Mouse (Mus musculus) forebrain, embryonic 13.5 days (tissue): ENCODE measurements around the gene Gm42715. TPM values are rescaled to one million over a fixed set of nuclear protein-coding genes. Genes with fewer than 3 reads are reported as not detected.
A peak's percentile ranks its signal among the peaks of the same experiment; 100 is the strongest.

ENCODE experiments used
- ATAC-seq: fragments of 200-750 bp; cut with Nextera tagmentation; 2 replicates; pipeline ENCODE4 v1.8.0; 2017
- H3K27ac ChIP-seq: fragments of 300-500 bp; sonication (generic); 2 replicates; pipeline ENCODE4 v1.5.1; 2015; ENCODE audit warnings: inconsistent platforms, mild to moderate bottlenecking, moderate library complexity
- H3K27me3 ChIP-seq: fragments of 300-500 bp; sonication (generic); 2 replicates; pipeline ENCODE4 v1.6.1; 2015; ENCODE audit warnings: mild to moderate bottlenecking, inconsistent platforms
- H3K36me3 ChIP-seq: fragments of 300-500 bp; sonication (generic); 2 replicates; pipeline ENCODE4 v1.6.1; 2015; ENCODE audit warnings: mild to moderate bottlenecking, inconsistent platforms; ENCODE audit not compliant: poor library complexity, severe bottlenecking
- H3K4me1 ChIP-seq: fragments of 300-500 bp; sonication (generic); 2 replicates; pipeline ENCODE4 v1.6.1; 2015; ENCODE audit warnings: inconsistent platforms
- H3K4me2 ChIP-seq: fragments of 300-500 bp; sonication (generic); 2 replicates; pipeline ENCODE4 v1.6.1; 2015; ENCODE audit warnings: inconsistent platforms, mild to moderate bottlenecking, moderate library complexity
- H3K4me3 ChIP-seq: fragments of 300-500 bp; sonication (generic); 2 replicates; pipeline ENCODE4 v1.5.1; 2015; ENCODE audit warnings: mild to moderate bottlenecking, inconsistent platforms
- H3K9ac ChIP-seq: fragments of 300-500 bp; sonication (generic); 2 replicates; pipeline ENCODE4 v1.6.1; 2015; ENCODE audit warnings: mild to moderate bottlenecking, inconsistent platforms
- H3K9me3 ChIP-seq: fragments of 300-500 bp; sonication (generic); replicated peaks from 2 replicates; pipeline ENCODE4 v1.6.1; 2016; ENCODE audit warnings: inconsistent platforms
- WGBS: fragments of 180-500 bp; shearing (Covaris S2); methylation state at CpG from one replicate; pipeline ENCODE4 v1.1.7; 2015; 5-methylcytosine and 5-hydroxymethylcytosine counted together
- polyA plus RNA-seq: library from polyadenylated mRNA; unstranded; fragments of >200 nt; fragmentation: Nextera tagmentation; extraction: Ambion mirVana; gene quantifications from 2 replicates; pipeline ENCODE4 v1.2.1, GENCODE M21; 2015

Gene Gm42715
- 19.5 and 21.2 TPM in 2 replicates for polyA plus RNA-seq

- H3K9ac ChIP-seq = no peak within 1 kb of the TSS
- H3K4me2 ChIP-seq = no peak within 1 kb of the TSS
- no peak within 1 kb of the TSS for H3K27ac ChIP-seq
- no peaks in the 10 kb centered on the region for H3K27me3 ChIP-seq
- H3K36me3 ChIP-seq = peaks cover 93% of the 10 kb centered on the region
- H3K4me1 ChIP-seq = no peaks in the 10 kb centered on the region
- 93% methylated on average over 3 of the region's 3 CpGs for WGBS
- H3K4me3 ChIP-seq = no peak within 1 kb of the TSS
- no peaks in the 10 kb centered on the region for H3K9me3 ChIP-seq
- no peak for ATAC-seq
These were observed at the start of gene Gm42715 for GRCm38 (mm10) chr7:127519284-127519683. Gene Gm42715 (plus strand): TSS chr7:127519584.

GRCm38 (mm10) chr7:127470011-127470715, 49.2 kb upstream of the Gm42715 start:
- H3K36me3 ChIP-seq = peaks cover 56% of the 10 kb centered on the region
- H3K4me3 ChIP-seq = peak overlapping the region; percentile 94
- H3K4me1 ChIP-seq = peaks cover 22% of the 10 kb centered on the region
- peak overlapping the region; percentile 95 for H3K4me2 ChIP-seq
- no peaks in the 10 kb centered on the region for H3K27me3 ChIP-seq
- 8% methylated on average over 10 of the region's 10 CpGs for WGBS
- peak overlapping the region; percentile 99 for H3K27ac ChIP-seq
- no peak for ATAC-seq
- no peaks in the 10 kb centered on the region for H3K9me3 ChIP-seq
- peak overlapping the region; percentile 96 for H3K9ac ChIP-seq

GRCm38 (mm10) chr7:127470743-127471645, 48.4 kb upstream of the Gm42715 start:
- peak; percentile 95 for ATAC-seq
- H3K27me3 ChIP-seq = no peaks in the 10 kb centered on the region
- WGBS = under 1% methylated on average over 46 of the region's 46 CpGs
- no peaks in the 10 kb centered on the region for H3K9me3 ChIP-seq
- H3K9ac ChIP-seq = peak overlapping the region; percentile 96
- H3K36me3 ChIP-seq = peaks cover 56% of the 10 kb centered on the region
- H3K4me2 ChIP-seq = peak overlapping the region; percentile 95
- H3K27ac ChIP-seq = peak overlapping the region; percentile 99
- peak overlapping the region; percentile 94 for H3K4me3 ChIP-seq
- H3K4me1 ChIP-seq = peaks cover 22% of the 10 kb centered on the region

GRCm38 (mm10) chr7:127471646-127472010, 47.8 kb upstream of the Gm42715 start:
- peak; percentile 1; the same call in 1 of the 2 replicates for ATAC-seq

GRCm38 (mm10) chr7:127472060-127472459, 47.3 kb upstream of the Gm42715 start:
- ATAC-seq = no peak
- Histone ChIP-seq H3K4me2 (peak overlapping the region; percentile 95), H3K36me3 (peaks cover 53% of the 10 kb centered on the region)

More at GRCm38 (mm10) chr7:127471646-127472010, 47.8 kb upstream of the Gm42715 start:
- H3K4me2 ChIP-seq = peak overlapping the region; percentile 95
- no peaks in the 10 kb centered on the region for H3K27me3 ChIP-seq
- H3K27ac ChIP-seq = peak overlapping the region; percentile 99
- peaks cover 56% of the 10 kb centered on the region for H3K36me3 ChIP-seq
- 0% methylated on average over 20 of the region's 25 CpGs for WGBS
- peak overlapping the region; percentile 96 for H3K9ac ChIP-seq
- H3K4me3 ChIP-seq = peak overlapping the region; percentile 94
- no peaks in the 10 kb centered on the region for H3K9me3 ChIP-seq
- H3K4me1 ChIP-seq = peaks cover 25% of the 10 kb centered on the region

GRCm38 (mm10) chr7:127473705-127474104, 45.7 kb upstream of the Gm42715 start:
- Histone ChIP-seq H3K36me3 (peaks cover 39% of the 10 kb centered on the region), H3K4me1 (peaks cover 36% of the 10 kb centered on the region), H3K4me2 (no peak overlapping the region), H3K4me3 (no peak overlapping the region), H3K27ac (no peak overlapping the region), H3K9me3 (no peaks in the 10 kb centered on the region), H3K9ac (no peak overlapping the region), H3K27me3 (no peaks in the 10 kb centered on the region)
- no peak for ATAC-seq
- WGBS = 81% methylated on average over 5 of the region's 5 CpGs

More at GRCm38 (mm10) chr7:127472060-127472459, 47.3 kb upstream of the Gm42715 start:
- H3K27ac ChIP-seq = peak overlapping the region; percentile 99
- peak overlapping the region; percentile 96 for H3K9ac ChIP-seq
- peaks cover 30% of the 10 kb centered on the region for H3K4me1 ChIP-seq
- peak overlapping the region; percentile 94 for H3K4me3 ChIP-seq
- 2% methylated on average over 7 of the region's 7 CpGs for WGBS
- no peaks in the 10 kb centered on the region for H3K9me3 ChIP-seq
- H3K27me3 ChIP-seq = no peaks in the 10 kb centered on the region

- Histone ChIP-seq H3K4me1 (peaks cover 33% of the 10 kb centered on the region), H3K4me3 (no peak overlapping the region), H3K9me3 (no peaks in the 10 kb centered on the region), H3K9ac (no peak overlapping the region), H3K27ac (no peak overlapping the region), H3K4me2 (no peak overlapping the region), H3K27me3 (no peaks in the 10 kb centered on the region), H3K36me3 (peaks cover 36% of the 10 kb centered on the region)
- WGBS = 76% methylated on average over 6 of the region's 6 CpGs
- ATAC-seq = no peak
These were observed 44.9 kb upstream of the Gm42715 start for GRCm38 (mm10) chr7:127474378-127475070.

- Histone ChIP-seq H3K36me3 (peaks cover 36% of the 10 kb centered on the region), H3K27ac (no peak overlapping the region), H3K27me3 (no peaks in the 10 kb centered on the region), H3K4me3 (no peak overlapping the region), H3K9me3 (no peaks in the 10 kb centered on the region), H3K4me2 (no peak overlapping the region; the same call in 1 of the 2 replicates), H3K9ac (peak overlapping the region; percentile 34; the same call in 1 of the 2 replicates), H3K4me1 (peaks cover 34% of the 10 kb centered on the region)
- ATAC-seq = no peak
- 91% methylated on average over 11 of the region's 11 CpGs for WGBS
These were observed 44.1 kb upstream of the Gm42715 start for GRCm38 (mm10) chr7:127475186-127475740.

- Histone ChIP-seq H3K4me1 (peaks cover 42% of the 10 kb centered on the region), H3K9ac (no peak overlapping the region), H3K36me3 (peaks cover 45% of the 10 kb centered on the region), H3K9me3 (no peaks in the 10 kb centered on the region), H3K27me3 (no peaks in the 10 kb centered on the region), H3K27ac (no peak overlapping the region), H3K4me2 (no peak overlapping the region), H3K4me3 (no peak overlapping the region)
- ATAC-seq = no peak
- 95% methylated on average over 11 of the region's 11 CpGs for WGBS
These were observed 43.0 kb upstream of the Gm42715 start for GRCm38 (mm10) chr7:127476336-127476735.

GRCm38 (mm10) chr7:127476855-127477254, 42.5 kb upstream of the Gm42715 start:
- Histone ChIP-seq H3K4me3 (peak overlapping the region; percentile 99; the same call in 1 of the 2 replicates), H3K4me1 (peaks cover 42% of the 10 kb centered on the region), H3K4me2 (peak overlapping the region; percentile 100), H3K9ac (peak overlapping the region; percentile 53; the same call in 1 of the 2 replicates), H3K27me3 (no peaks in the 10 kb centered on the region), H3K36me3 (peaks cover 50% of the 10 kb centered on the region), H3K27ac (peak overlapping the region; percentile 93; the same call in 1 of the 2 replicates), H3K9me3 (no peaks in the 10 kb centered on the region)
- 85% methylated on average over 4 of the region's 4 CpGs for WGBS
- ATAC-seq = no peak
